Mouse (Mus musculus) adrenal gland (tissue): ENCODE results near the gene Ankmy2.

Source experiments
- intact Hi-C: fragments of 180-260 bp; cut with DNase I; formaldehyde crosslinking; loops from one replicate; pipeline ENCODE4 v1.15.1; 2025
- long read RNA-seq, 2 experiments: library from polyadenylated mRNA; unstranded; transcript quantifications; one replicate each; pipeline ENCODE4 v2.0.0; 2020; ENCODE audit warnings: borderline replicate concordance in 1 of 2; ENCODE audit not compliant: insufficient replicate concordance in 1 of 2

Gene Ankmy2
- long read RNA-seq, experiment 1, transcript Ankmy2-201 (10 exons, 2,456 nt) = major isoform, 13 of 16 reads
- long read RNA-seq, experiment 1, partial matches to known transcripts = 2 of 16 reads
- long read RNA-seq, experiment 1, other reads (novel, unspliced or antisense) = 1 of 16 reads
- long read RNA-seq, experiment 2, transcript Ankmy2-201 (10 exons, 2,456 nt) = major isoform, 12 of 15 reads
- long read RNA-seq, experiment 2, partial matches to known transcripts = 1 of 15 reads
- long read RNA-seq, experiment 2, other reads (novel, unspliced or antisense) = 2 of 15 reads

- intact Hi-C loops = loop anchor here (5.0 kb wide), 1 partner anchor 226 kb away; the partner anchor contains the start of genes D630036H23Rik and Ispd
These were observed at the start of gene Ankmy2 for GRCm38 (mm10) chr12:36156637-36157303. Gene Ankmy2 (plus strand): TSS chr12:36157114.

GRCm38 (mm10) chr12:36108442-36108841 lies 48.5 kb upstream of the Ankmy2 start:
- intact Hi-C loops = no loop called here

DNA sequence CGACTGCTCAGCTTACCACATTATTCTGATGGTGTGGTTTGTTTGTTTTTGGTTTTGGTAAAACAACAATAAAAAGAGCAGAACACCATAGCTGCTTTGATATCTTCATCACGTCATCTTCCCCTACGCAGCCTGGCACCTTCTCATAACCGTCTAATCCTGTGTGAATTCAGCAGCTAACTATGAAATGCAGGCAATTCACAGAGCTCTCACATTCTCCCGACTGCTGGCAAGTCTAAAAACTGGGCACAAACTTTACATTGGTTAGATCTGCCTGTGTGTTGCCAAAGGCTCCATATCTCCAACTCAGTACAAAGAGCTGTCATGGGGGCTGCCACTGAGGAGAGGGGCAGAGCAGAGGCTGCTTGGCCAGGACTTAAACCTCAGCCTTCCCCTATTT lies 46.5 kb upstream of the Ankmy2 start:
- intact Hi-C loops = no loop called here

- intact Hi-C loops = no loop called here
These were observed 45.8 kb upstream of the Ankmy2 start for GRCm38 (mm10) chr12:36111110-36111509.

DNA sequence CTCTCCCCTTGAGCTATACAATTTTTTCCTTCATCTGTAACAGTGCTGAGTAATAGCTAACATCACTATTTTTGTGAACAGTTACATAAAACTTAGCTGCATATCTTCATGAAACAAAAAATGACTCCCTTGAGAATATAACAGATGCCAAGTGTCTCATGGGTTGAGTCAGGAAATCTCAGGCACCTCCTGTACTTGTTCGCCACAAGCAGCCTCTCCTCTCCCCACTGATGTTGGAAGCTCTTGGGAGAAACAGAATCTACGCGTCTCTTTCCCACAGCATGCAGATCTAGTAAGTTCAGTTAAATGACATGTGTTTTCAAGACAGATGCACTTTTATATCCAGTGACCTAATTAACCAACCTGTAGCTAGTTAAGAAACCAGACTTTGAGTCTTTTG lies 44.8 kb upstream of the Ankmy2 start:
- intact Hi-C loops = no loop called here

GRCm38 (mm10) chr12:36117161-36117560 lies 39.8 kb upstream of the Ankmy2 start:
- intact Hi-C loops = no loop called here

DNA sequence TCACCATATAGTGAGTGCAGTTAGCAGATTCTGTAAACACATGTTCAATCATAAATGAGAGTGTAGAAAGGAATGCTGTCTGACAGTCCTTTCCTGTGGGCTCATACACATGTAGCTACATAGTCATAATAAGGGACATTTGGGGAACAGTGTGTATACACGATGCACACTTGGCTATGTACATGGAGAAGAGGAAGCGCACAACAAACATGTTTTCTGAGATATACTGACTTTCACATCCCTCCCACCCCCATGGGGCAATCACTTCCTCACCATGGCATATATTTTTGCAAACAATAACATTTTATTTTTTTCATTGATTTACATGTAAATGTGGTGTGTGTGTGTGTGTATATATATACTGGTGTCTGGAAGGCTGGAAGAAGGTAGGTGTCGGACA lies 37.7 kb upstream of the Ankmy2 start:
- intact Hi-C loops = no loop called here

GRCm38 (mm10) chr12:36126049-36126448 lies 30.9 kb upstream of the Ankmy2 start:
- intact Hi-C loops = no loop called here

GRCm38 (mm10) chr12:36129826-36130225 lies 27.1 kb upstream of the Ankmy2 start:
- intact Hi-C loops = no loop called here

DNA sequence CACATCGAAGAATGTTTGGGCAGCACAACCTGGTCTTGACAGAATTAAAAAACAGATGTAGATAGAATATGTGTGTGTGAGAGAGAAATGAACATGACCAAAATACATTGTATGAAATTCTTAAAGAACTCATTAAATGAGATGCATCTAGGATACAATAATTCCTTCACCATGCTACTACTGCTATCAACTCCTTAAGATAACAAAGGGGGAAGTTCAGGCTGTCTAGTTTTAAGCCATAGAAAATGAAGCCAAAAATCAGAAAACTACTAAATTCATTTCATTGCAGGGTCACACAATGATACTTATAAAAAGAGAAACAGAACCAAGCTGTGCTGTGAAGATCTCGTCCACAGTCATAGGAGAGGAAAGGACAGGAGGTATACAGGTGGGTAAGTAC lies 24.7 kb upstream of the Ankmy2 start:
- intact Hi-C loops = no loop called here

DNA sequence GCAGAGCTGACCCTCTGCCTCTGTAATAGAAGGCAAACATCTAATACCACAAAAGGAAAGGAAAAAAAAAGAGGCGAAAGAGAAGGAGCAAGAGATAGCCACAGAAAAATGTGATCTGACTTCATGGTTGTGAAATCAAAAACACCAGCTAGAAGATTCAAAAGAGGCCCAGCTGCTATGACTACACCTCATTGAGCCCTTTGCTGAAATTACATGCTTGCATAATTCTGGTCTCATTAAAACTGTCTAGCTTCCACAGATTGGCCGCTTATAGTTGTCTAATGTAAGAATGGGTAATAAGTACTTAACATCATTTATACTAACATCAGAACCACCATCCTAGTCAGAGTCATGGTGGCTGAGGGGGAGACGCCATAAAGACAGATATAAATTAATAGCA lies 24.2 kb upstream of the Ankmy2 start:
- intact Hi-C loops = no loop called here

- intact Hi-C loops = no loop called here
These were observed 23.4 kb upstream of the Ankmy2 start for GRCm38 (mm10) chr12:36133547-36133946.

GRCm38 (mm10) chr12:36134111-36134510 lies 22.8 kb upstream of the Ankmy2 start:
- intact Hi-C loops = no loop called here

GRCm38 (mm10) chr12:36135409-36135808 lies 21.5 kb upstream of the Ankmy2 start:
- intact Hi-C loops = no loop called here

DNA sequence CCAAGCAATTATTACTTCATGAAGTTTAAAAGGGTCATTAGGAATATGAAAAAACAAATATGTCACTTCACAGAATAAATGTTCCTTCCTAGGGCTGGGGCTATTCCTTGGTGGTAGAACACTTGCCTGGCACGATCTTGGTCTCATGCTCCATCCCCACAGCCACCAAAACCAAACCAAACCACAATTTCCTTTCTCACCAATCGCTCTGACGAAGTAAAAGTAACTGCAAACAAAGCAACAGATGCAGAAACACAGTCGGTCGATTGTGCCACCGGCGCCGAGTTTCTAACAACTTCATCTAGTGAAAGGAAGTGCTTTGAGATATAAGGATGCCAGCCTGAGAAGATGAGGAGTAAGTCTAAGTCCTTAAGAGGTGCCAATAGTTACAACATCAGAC lies 20.6 kb upstream of the Ankmy2 start:
- intact Hi-C loops = no loop called here

- intact Hi-C loops = no loop called here
These were observed 19.7 kb upstream of the Ankmy2 start for GRCm38 (mm10) chr12:36137192-36137591.

GRCm38 (mm10) chr12:36140401-36140800 lies 16.5 kb upstream of the Ankmy2 start:
- intact Hi-C loops = no loop called here

DNA sequence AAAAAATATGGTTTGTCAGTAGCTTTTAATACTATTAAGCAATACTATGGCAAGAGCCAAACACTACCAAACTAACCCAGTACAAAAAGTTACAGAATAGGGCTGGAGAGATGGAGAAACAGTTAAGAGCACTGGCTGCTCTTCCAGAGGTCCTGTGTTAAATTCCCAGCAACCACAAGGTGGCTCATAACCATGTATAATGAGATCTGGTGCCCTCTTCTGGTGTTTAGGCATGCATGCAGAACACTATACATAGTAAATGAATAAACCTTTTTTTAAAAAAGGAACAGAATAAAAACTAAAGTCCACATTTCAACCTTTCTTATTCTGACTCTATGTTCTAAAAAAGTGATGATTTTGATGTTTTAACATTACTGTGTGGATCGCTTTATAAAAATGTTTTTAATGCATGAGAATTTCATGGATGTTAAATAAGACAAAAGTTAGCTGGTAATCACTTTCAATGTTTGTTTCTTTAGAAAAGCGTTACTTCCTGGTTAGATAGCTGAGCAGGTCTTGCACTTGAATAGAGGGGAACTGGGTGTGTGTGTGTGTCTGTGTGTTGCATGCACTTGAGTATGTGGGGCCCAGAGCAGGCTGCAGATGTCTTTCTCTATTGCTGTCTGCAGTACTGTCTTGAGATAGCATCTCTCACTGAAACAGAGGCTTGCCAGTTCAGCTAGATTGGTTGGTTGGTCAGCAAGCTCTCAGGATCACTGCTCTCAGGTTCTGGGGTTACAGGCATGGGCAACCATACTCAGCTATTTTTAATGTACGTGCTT lies 10.5 kb upstream of the Ankmy2 start:
- intact Hi-C loops = no loop called here

GRCm38 (mm10) chr12:36150265-36150664 lies 6.6 kb upstream of the Ankmy2 start:
- intact Hi-C loops = no loop called here

GRCm38 (mm10) chr12:36150737-36151136 lies 6.2 kb upstream of the Ankmy2 start:
- intact Hi-C loops = no loop called here

DNA sequence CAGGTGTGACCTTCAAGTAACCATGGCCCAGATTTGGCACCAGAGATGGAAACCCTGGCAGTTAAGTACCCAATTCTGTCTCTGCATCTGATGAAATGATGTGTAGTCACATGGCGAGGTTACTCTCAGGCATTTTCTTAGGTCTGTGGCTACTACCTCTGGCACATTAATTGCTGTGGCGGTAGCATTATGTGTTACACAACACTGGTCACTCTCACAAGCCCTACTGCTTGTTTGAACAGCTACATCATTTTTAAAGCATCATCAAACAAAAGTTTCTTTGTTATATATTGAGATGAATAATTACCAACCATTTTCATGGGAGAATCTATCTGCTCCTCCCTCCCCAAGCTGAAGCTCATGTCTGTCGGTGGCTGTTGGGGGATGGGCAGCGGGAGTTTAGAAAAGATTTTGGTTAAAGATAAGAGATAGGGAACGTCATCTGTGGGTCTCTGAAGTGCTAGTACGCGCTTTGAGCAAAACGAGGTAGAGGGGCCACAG lies 1.7 kb upstream of the Ankmy2 start:
- intact Hi-C loops = loop anchor here (5.0 kb wide), 1 partner anchor 227 kb away; the partner anchor contains the start of genes D630036H23Rik and Ispd
